Mouse (Mus musculus) neural tube, embryonic 14.5 days (tissue): Measurements from ENCODE around the gene Gm49776. TPM values are rescaled to one million over a fixed set of nuclear protein-coding genes. Genes with fewer than 3 reads are reported as not detected.

ENCODE experiments used
- ATAC-seq: fragments of 200-750 bp; cut with Nextera tagmentation; 2 replicates; pipeline ENCODE4 v1.8.0; 2017; ENCODE audit warnings: low read depth, mild to moderate bottlenecking, moderate TSS enrichment, moderate library complexity
- H3K27ac ChIP-seq: fragments of 300-500 bp; sonication (generic); 2 replicates; pipeline ENCODE4 v1.5.1; 2014; ENCODE audit warnings: low read depth, mild to moderate bottlenecking, control low read depth, low read length, moderate library complexity, mixed read lengths
- H3K27me3 ChIP-seq: fragments of 300-500 bp; sonication (generic); 2 replicates; pipeline ENCODE4 v1.6.1; 2014; ENCODE audit warnings: low read length; ENCODE audit not compliant: control insufficient read depth, insufficient read depth
- H3K36me3 ChIP-seq: fragments of 300-500 bp; sonication (generic); 2 replicates; pipeline ENCODE4 v1.6.1; 2014; ENCODE audit warnings: low read length, mixed read lengths; ENCODE audit not compliant: control insufficient read depth, insufficient read depth
- H3K4me1 ChIP-seq: fragments of 300-500 bp; sonication (generic); 2 replicates; pipeline ENCODE4 v1.6.1; 2014; ENCODE audit warnings: low read length; ENCODE audit not compliant: control insufficient read depth, insufficient read depth
- H3K4me2 ChIP-seq: fragments of 300-500 bp; sonication (generic); 2 replicates; pipeline ENCODE4 v1.6.1; 2014; ENCODE audit warnings: mild to moderate bottlenecking, low read depth, low read length, control low read depth
- H3K4me3 ChIP-seq: fragments of 300-500 bp; sonication (generic); 2 replicates; pipeline ENCODE4 v1.5.1; 2014; ENCODE audit warnings: low read depth, low read length, control low read depth, mixed read lengths
- H3K9ac ChIP-seq: fragments of 300-500 bp; sonication (generic); replicated peaks from 2 replicates; pipeline ENCODE4 v1.6.1; 2014; ENCODE audit warnings: low read depth, mild to moderate bottlenecking, control low read depth, low read length, mixed read lengths
- H3K9me3 ChIP-seq: fragments of 300-500 bp; sonication (generic); 2 replicates; pipeline ENCODE4 v1.6.1; 2016; ENCODE audit warnings: low read length; ENCODE audit not compliant: control insufficient read depth
- WGBS: fragments of 180-500 bp; shearing (Covaris S2); extraction: QIAGEN DNeasy Blood & Tissue Kit; methylation state at CpG from one replicate; pipeline ENCODE4 v1.1.7; 2014; 5-methylcytosine and 5-hydroxymethylcytosine counted together
- polyA plus RNA-seq: library from polyadenylated mRNA; unstranded; fragments of >200 nt; fragmentation: Nextera tagmentation; extraction: Ambion mirVana; gene quantifications from 2 replicates; pipeline ENCODE4 v1.2.1, GENCODE M21; 2014

Gene Gm49776
- polyA plus RNA-seq, 1 experiment from 2014 or later, result not detected

GRCm38 (mm10) chr16:18217579-18217978, 40.5 kb downstream of the Gm49776 start, which contains the start of gene Ccdc188:
TSS of gene Ccdc188 (plus strand) at chr16:18217879.
- Histone ChIP-seq H3K4me3 (no peak within 1 kb of the TSS), H3K27ac (no peak within 1 kb of the TSS), H3K4me2 (no peak within 1 kb of the TSS), H3K9me3 (no peaks in the 10 kb centered on the region), H3K36me3 (0 out of 2 replicates have a peak, but pooled peaks cover 1% of the 10 kb centered on the region), H3K9ac (no peak within 1 kb of the TSS), H3K4me1 (peaks cover 30% of the 10 kb centered on the region), H3K27me3 (no peaks in the 10 kb centered on the region)
- ATAC-seq, result no peak
- WGBS, result 89% methylated on average over 4 of the region's 4 CpGs

- Histone ChIP-seq H3K4me1 (peaks cover 33% of the 10 kb centered on the region), H3K9ac (peak overlapping the region; percentile 41; the same call in 1 of the 2 replicates), H3K4me2 (peak overlapping the region; percentile 42), H3K27me3 (no peaks in the 10 kb centered on the region), H3K9me3 (no peaks in the 10 kb centered on the region), H3K4me3 (peak overlapping the region; percentile 19; the same call in 1 of the 2 replicates), H3K27ac (peak overlapping the region; percentile 79), H3K36me3 (no peaks in the 10 kb centered on the region)
- WGBS, result 64% methylated on average over 7 of the region's 7 CpGs
- ATAC-seq, result no peak
These were observed 43.3 kb downstream of the Gm49776 start for GRCm38 (mm10) chr16:18214858-18215257.

- H3K27ac ChIP-seq, result peak overlapping the region; percentile 79
- peaks cover 33% of the 10 kb centered on the region for H3K4me1 ChIP-seq
- no peaks in the 10 kb centered on the region for H3K27me3 ChIP-seq
- H3K9ac ChIP-seq, result 0 out of 2 replicates have a peak overlapping the region, but pooled peaks have one; percentile 41
- peak overlapping the region; percentile 22; the same call in 1 of the 2 replicates for H3K4me3 ChIP-seq
- H3K4me2 ChIP-seq, result peak overlapping the region; percentile 42
- ATAC-seq, result peak; percentile 91
- H3K36me3 ChIP-seq, result no peaks in the 10 kb centered on the region
- WGBS, result 12% methylated on average over 6 of the region's 6 CpGs
- H3K9me3 ChIP-seq, result no peaks in the 10 kb centered on the region
These were observed 44.4 kb downstream of the Gm49776 start for GRCm38 (mm10) chr16:18213689-18214088.

GRCm38 (mm10) chr16:18211417-18212171, 46.5 kb downstream of the Gm49776 start:
- ATAC-seq, result 0 out of 2 replicates have a peak, but pooled peaks have one; percentile 5
- Histone ChIP-seq H3K27ac (no peak overlapping the region), H3K36me3 (no peaks in the 10 kb centered on the region), H3K4me2 (no peak overlapping the region), H3K9ac (no peak overlapping the region), H3K9me3 (no peaks in the 10 kb centered on the region), H3K4me3 (no peak overlapping the region), H3K4me1 (peaks cover 33% of the 10 kb centered on the region), H3K27me3 (no peaks in the 10 kb centered on the region)
- 48% methylated on average over 10 of the region's 10 CpGs for WGBS

- Histone ChIP-seq H3K9me3 (no peaks in the 10 kb centered on the region), H3K36me3 (no peaks in the 10 kb centered on the region), H3K4me3 (no peak overlapping the region), H3K9ac (no peak overlapping the region), H3K27me3 (no peaks in the 10 kb centered on the region), H3K4me2 (no peak overlapping the region), H3K27ac (no peak overlapping the region), H3K4me1 (peaks cover 33% of the 10 kb centered on the region)
- no peak for ATAC-seq
- 25% methylated on average over 8 of the region's 8 CpGs for WGBS
These were observed 47.3 kb downstream of the Gm49776 start for GRCm38 (mm10) chr16:18210701-18211416.

- no peak overlapping the region for H3K4me2 ChIP-seq
- no peak overlapping the region for H3K4me3 ChIP-seq
- no peaks in the 10 kb centered on the region for H3K9me3 ChIP-seq
- no peak for ATAC-seq
- H3K9ac ChIP-seq, result no peak overlapping the region
- no peaks in the 10 kb centered on the region for H3K27me3 ChIP-seq
- no peaks in the 10 kb centered on the region for H3K36me3 ChIP-seq
- no peak overlapping the region for H3K27ac ChIP-seq
- peaks cover 25% of the 10 kb centered on the region for H3K4me1 ChIP-seq
- 43% methylated on average over 7 of the region's 7 CpGs for WGBS
These were observed 54.6 kb downstream of the Gm49776 start for GRCm38 (mm10) chr16:18203430-18204091.

- WGBS, result 92% methylated on average over 1 of the region's 1 CpGs
These were observed 56.1 kb downstream of the Gm49776 start for GRCm38 (mm10) chr16:18202061-18202460.

GRCm38 (mm10) chr16:18201620-18202019, 56.5 kb downstream of the Gm49776 start:
- Histone ChIP-seq H3K4me3 (no peak overlapping the region), H3K9me3 (no peaks in the 10 kb centered on the region), H3K4me1 (peaks cover 42% of the 10 kb centered on the region), H3K36me3 (no peaks in the 10 kb centered on the region), H3K27me3 (no peaks in the 10 kb centered on the region), H3K9ac (no peak overlapping the region), H3K27ac (no peak overlapping the region), H3K4me2 (no peak overlapping the region)
- 63% methylated on average over 1 of the region's 1 CpGs for WGBS
- ATAC-seq, result no peak

More at GRCm38 (mm10) chr16:18202061-18202460, 56.1 kb downstream of the Gm49776 start:
- no peaks in the 10 kb centered on the region for H3K27me3 ChIP-seq
- no peak overlapping the region for H3K27ac ChIP-seq
- H3K4me2 ChIP-seq, result no peak overlapping the region
- no peak for ATAC-seq
- peaks cover 38% of the 10 kb centered on the region for H3K4me1 ChIP-seq
- H3K36me3 ChIP-seq, result no peaks in the 10 kb centered on the region
- no peaks in the 10 kb centered on the region for H3K9me3 ChIP-seq
- H3K4me3 ChIP-seq, result no peak overlapping the region
- no peak overlapping the region for H3K9ac ChIP-seq
